36 mouse cellular contexts compared by ENCODE assay signal in genomic region chr6:113719878-113720277, GRCm38 (mm10). TPM values are rescaled to one million over a fixed set of nuclear protein-coding genes. Genes with fewer than 3 reads are reported as not detected.
DNase-seq lines count a peak whose midpoint lies in the region; ATAC-seq and TF ChIP-seq lines count a peak whose summit lies in the region.
"Had no signal": no experiment of that assay in that cellular context is flagged by ENCODE, and none has a peak within 500 bp of the region (broad histone marks: within the 10 kb centered on the region; RNA-seq: fewer than 3 reads in every experiment).

TSS of gene Ghrl (minus strand) at chr6:113719880.

- ATAC-seq in liver, embryonic 11.5 days (replicated peaks; ENCODE audit: low FRiP score), result no peak
- ATAC-seq in liver, postnatal 0 days, result no peak
- no peak for ATAC-seq in stomach, embryonic 16.5 days (ENCODE audit: insufficient read depth, low FRiP score)
- ATAC-seq: forebrain, embryonic 16.5 days; hindbrain, embryonic 16.5 days; Patski had no signal

- no peaks in the 10 kb centered on the region for H3K27me3 ChIP-seq in liver, embryonic 11.5 days (replicated peaks; ENCODE audit: control insufficient read depth, insufficient read depth, low read length)
- H3K27me3 ChIP-seq in liver, postnatal 0 days (ENCODE audit: insufficient read depth, low read length), result no peaks in the 10 kb centered on the region
- H3K27me3 ChIP-seq in stomach, embryonic 16.5 days (ENCODE audit: control insufficient read depth, insufficient read depth, low read length), result no peaks in the 10 kb centered on the region
- H3K27me3 ChIP-seq: embryonic facial prominence, embryonic 13.5 days; heart, embryonic 13.5 days; limb, embryonic 15.5 days; megakaryocyte, embryonic 14.5 days; midbrain, embryonic 12.5 days; Patski had no signal

- peaks cover 5% of the 10 kb centered on the region for H3K4me1 ChIP-seq in liver, embryonic 11.5 days (replicated peaks; ENCODE audit: control insufficient read depth, insufficient read depth, low read length)
- peaks cover 25% of the 10 kb centered on the region for H3K4me1 ChIP-seq in liver, postnatal 0 days (ENCODE audit: insufficient read depth)
- H3K4me1 ChIP-seq in stomach, embryonic 16.5 days (ENCODE audit: control insufficient read depth, insufficient read depth, low read length), result no peaks in the 10 kb centered on the region
- H3K4me1 ChIP-seq: embryonic facial prominence, embryonic 13.5 days; heart, embryonic 13.5 days; hindbrain, embryonic 10.5 days; limb, embryonic 10.5 days; limb, embryonic 15.5 days; midbrain, embryonic 12.5 days had no signal

- H3K4me2 ChIP-seq in liver, embryonic 11.5 days, result no peak within 1 kb of the TSS
- H3K4me2 ChIP-seq in liver, postnatal 0 days (ENCODE audit: low read depth, low read length), result no peak within 1 kb of the TSS
- H3K4me2 ChIP-seq in stomach, embryonic 16.5 days (ENCODE audit: low read depth, low read length), result no peak within 1 kb of the TSS
- H3K4me2 ChIP-seq: embryonic facial prominence, embryonic 13.5 days; heart, embryonic 13.5 days; limb, embryonic 15.5 days; lung, embryonic 14.5 days; midbrain, embryonic 12.5 days had no signal

- no peaks in the 10 kb centered on the region for H3K9me3 ChIP-seq in liver, embryonic 11.5 days (ENCODE audit: control insufficient read depth, low read length)
- H3K9me3 ChIP-seq in liver, postnatal 0 days (ENCODE audit: low read length), result no peaks in the 10 kb centered on the region
- H3K9me3 ChIP-seq in stomach, embryonic 16.5 days (replicated peaks; ENCODE audit: control insufficient read depth, low read length), result no peaks in the 10 kb centered on the region
- H3K9me3 ChIP-seq: embryonic facial prominence, embryonic 13.5 days; heart, embryonic 13.5 days; hindbrain, embryonic 10.5 days; limb, embryonic 10.5 days; limb, embryonic 15.5 days; megakaryocyte, embryonic 14.5 days; midbrain, embryonic 12.5 days had no signal

- no peak within 1 kb of the TSS for H3K4me3 ChIP-seq in liver, embryonic 11.5 days (ENCODE audit: low read depth, low read length)
- H3K4me3 ChIP-seq in liver, postnatal 0 days (ENCODE audit: low read depth, low read length), result no peak within 1 kb of the TSS
- no peak within 1 kb of the TSS for H3K4me3 ChIP-seq in stomach, embryonic 16.5 days (replicated peaks; ENCODE audit: low read length)
- H3K4me3 ChIP-seq: embryonic facial prominence, embryonic 13.5 days; gastrocnemius, adult 2 months; heart, embryonic 13.5 days; hindbrain, embryonic 10.5 days; limb, embryonic 10.5 days; limb, embryonic 15.5 days; megakaryocyte, embryonic 14.5 days; midbrain, embryonic 12.5 days had no signal

- no peak for TF ChIP-seq CTCF in liver, postnatal 0 days (IDR thresholded peaks at IDR 0.05; ENCODE audit: low read depth)

- peak within 1 kb of the TSS; percentile 50; the same call in 1 of the 2 replicates for H3K27ac ChIP-seq in liver, embryonic 11.5 days (ENCODE audit: low read depth, low read length)
- H3K27ac ChIP-seq in liver, postnatal 0 days (ENCODE audit: low read depth), result peak within 1 kb of the TSS; percentile 34; the same call in 1 of the 2 replicates
- no peak within 1 kb of the TSS for H3K27ac ChIP-seq in stomach, embryonic 16.5 days (ENCODE audit: low read length)
- H3K27ac ChIP-seq: embryonic facial prominence, embryonic 13.5 days; gastrocnemius, adult 2 months; heart, embryonic 13.5 days; hindbrain, embryonic 10.5 days; limb, embryonic 10.5 days; limb, embryonic 15.5 days; midbrain, embryonic 12.5 days had no signal

- no peak for DNase-seq in liver, embryonic 11.5 days (ENCODE audit: low spot score)
- DNase-seq in liver, result no peak
- no peak for DNase-seq in large intestine, adult 2 months (ENCODE audit: low read depth, low spot score)
- DNase-seq in liver, postnatal 0 days, result no peak
- DNase-seq in embryo, embryonic 9.5 days (ENCODE audit: extremely low spot score), result no peak
- no peak for DNase-seq in cerebellum, adult 11 months
- DNase-seq in heart, adult 18-20 months, result no peak
- DNase-seq: adrenal gland, postnatal 14 days; cerebellum, adult 11-12 months; cerebellum, adult 9-11 months; embryo, embryonic 11 days; gastrocnemius, adult 2 months; gastrocnemius, postnatal 36 days; heart, postnatal 10 days; kidney, adult 11 months; kidney, postnatal 14 days; lung, embryonic 14.5 days; lung, postnatal 14 days; right cerebral cortex, postnatal 25 days; thymus, adult 18-20 months; thymus, postnatal 36 days had no signal

- peaks cover 32% of the 10 kb centered on the region for H3K36me3 ChIP-seq in liver, embryonic 11.5 days (ENCODE audit: control insufficient read depth, insufficient read depth, low read length)
- peaks cover 48% of the 10 kb centered on the region for H3K36me3 ChIP-seq in liver, postnatal 0 days (replicated peaks; ENCODE audit: insufficient read depth, low read length)
- peaks cover 11% of the 10 kb centered on the region; the same call in 1 of the 2 replicates for H3K36me3 ChIP-seq in stomach, embryonic 16.5 days (ENCODE audit: control insufficient read depth, insufficient read depth, low read length)

- WGBS in liver, embryonic 11.5 days, result 82% methylated on average over 3 of the region's 3 CpGs
- 55% methylated on average over 3 of the region's 3 CpGs for WGBS in large intestine, adult 2 months
- 78% methylated on average over 3 of the region's 3 CpGs for WGBS in liver, postnatal 0 days (ENCODE audit: insufficient replicate concordance)
- WGBS in stomach, embryonic 16.5 days, result 59% methylated on average over 3 of the region's 3 CpGs

- no peak within 1 kb of the TSS for H3K9ac ChIP-seq in liver, embryonic 11.5 days (ENCODE audit: low read depth, low read length)
- no peak within 1 kb of the TSS for H3K9ac ChIP-seq in liver, postnatal 0 days (replicated peaks)
- no peak within 1 kb of the TSS for H3K9ac ChIP-seq in stomach, embryonic 16.5 days (ENCODE audit: low read length)
- H3K9ac ChIP-seq: embryonic facial prominence, embryonic 13.5 days; heart, embryonic 13.5 days; limb, embryonic 15.5 days; lung, embryonic 14.5 days; midbrain, embryonic 12.5 days had no signal

- TF ChIP-seq EP300 in liver, postnatal 0 days (IDR thresholded peaks at IDR 0.05; ENCODE audit: low read depth), result no peak

RNA-seq across cellular contexts. Expression of gene Ghrl, which starts in this region (rescaled TPM):
- polyA plus RNA-seq in liver, embryonic 11.5 days (2014; fragmentation: Nextera tagmentation; extraction: Ambion mirVana), result 0.45 TPM in 1 of 2 replicates, not detected in the other
- 9.0 and 16.2 TPM in 2 replicates for polyA plus RNA-seq in large intestine, adult 2 months (2012; rRNA removed)
- polyA plus RNA-seq in liver, postnatal 0 days (2015; fragmentation: Nextera tagmentation; extraction: Ambion mirVana), result 0.70 TPM in 1 of 2 replicates, not detected in the other
- polyA plus RNA-seq in stomach, embryonic 16.5 days (2015; fragmentation: Nextera tagmentation; extraction: Ambion mirVana), result 40.7 and 53.2 TPM in 2 replicates
- total RNA-seq in heart, adult 18-20 months (2021), result not detected
- total RNA-seq: adrenal gland, postnatal 14 days; gastrocnemius, postnatal 36 days; heart, adult 8-10 months; heart, postnatal 10 days; layer of hippocampus, adult 18-20 months; midbrain, postnatal 0 days had no signal
- polyA plus RNA-seq: heart, embryonic 13.5 days; limb, embryonic 10.5 days; lung, embryonic 14.5 days; midbrain, postnatal 0 days; spleen, adult 2 months had no signal
